Mouse (Mus musculus): ENCODE results near the gene Mcoln2. TPM values are rescaled to one million over a fixed set of nuclear protein-coding genes. Genes with fewer than 3 reads are reported as not detected.

The Mcoln2 gene
- total and polyA plus RNA-seq, 3 experiments = 0.10 to 0.42 TPM; not detected in 1

GRCm38 (mm10) chr3:146153862-146154611, 4.4 kb downstream of the Mcoln2 start:
- no peak for TF ChIP-seq MAFK (IDR thresholded peaks at IDR 0.05; ENCODE audit: borderline replicate concordance, low read depth, low read length)
- no peak for TF ChIP-seq TCF12 (IDR thresholded peaks at IDR 0.05; ENCODE audit: low read depth, low read length)
- no peak for TF ChIP-seq MAX (IDR thresholded peaks at IDR 0.05; ENCODE audit: low read length)
- TF ChIP-seq ZNF384 (IDR thresholded peaks at IDR 0.05; ENCODE audit: low read depth, low read length) = no peak
- TF ChIP-seq RCOR1 (IDR thresholded peaks at IDR 0.05; ENCODE audit: low read depth, low read length) = no peak
- no peak for TF ChIP-seq CTCF (IDR thresholded peaks at IDR 0.05 in 2 of 3, conservative IDR thresholded peaks at IDR 0.05 in 1 of 3; ENCODE audit: control insufficient read depth in 1 of 3, insufficient read depth in 1 of 3, low read depth in 2 of 3, low read length in 3 of 3, poor library complexity in 1 of 3, severe bottlenecking in 1 of 3)
- no peak for TF ChIP-seq CHD2 (IDR thresholded peaks at IDR 0.05; ENCODE audit: low read length)
- no peak for TF ChIP-seq POLR2A (IDR thresholded peaks at IDR 0.05; ENCODE audit: control insufficient read depth in 1 of 2, insufficient read depth in 1 of 2, low read depth in 1 of 2, low read length in 2 of 2, poor library complexity in 1 of 2)
- TF ChIP-seq MEF2A (IDR thresholded peaks at IDR 0.05; ENCODE audit: extremely low read depth, insufficient replicate concordance, low read depth, low read length, poor library complexity, severe bottlenecking) = no peak
- TF ChIP-seq KAT2A (conservative IDR thresholded peaks at IDR 0.05; ENCODE audit: low read depth, low read length) = no peak
- no peak for TF ChIP-seq MYC (IDR thresholded peaks at IDR 0.05; ENCODE audit: low read depth, low read length)
- TF ChIP-seq CHD1 (IDR thresholded peaks at IDR 0.05; ENCODE audit: low read depth, low read length) = no peak
- TF ChIP-seq SIN3A (IDR thresholded peaks at IDR 0.05; ENCODE audit: low read length) = no peak
- no peak for TF ChIP-seq JUND (IDR thresholded peaks at IDR 0.05; ENCODE audit: low read depth, low read length)
- no peak for TF ChIP-seq ZMIZ1 (IDR thresholded peaks at IDR 0.05; ENCODE audit: low read depth, low read length)
- no peak for TF ChIP-seq POLR2AphosphoS5 (IDR thresholded peaks at IDR 0.05; ENCODE audit: borderline replicate concordance, low read depth, low read length)
- TF ChIP-seq UBTF (IDR thresholded peaks at IDR 0.05; ENCODE audit: borderline replicate concordance, insufficient read depth, low read depth, low read length) = no peak
- no peak for TF ChIP-seq GATA1 (IDR thresholded peaks at IDR 0.05; ENCODE audit: low read depth, low read length)
- TF ChIP-seq E2F4 (IDR thresholded peaks at IDR 0.05; ENCODE audit: borderline replicate concordance, low read depth, low read length) = no peak
- Histone ChIP-seq H3K9me3 (replicated peaks; ENCODE audit: insufficient read depth, low read length) (no peaks in the 10 kb centered on the region), H3K27me3 (ENCODE audit: control insufficient read depth in 1 of 2, insufficient read depth in 2 of 2, low read length in 2 of 2) (no peaks in the 10 kb centered on the region; a peak in 1 of 4 replicates), H3K4me3 (ENCODE audit: control insufficient read depth in 1 of 2, insufficient read depth in 1 of 2, low read depth in 2 of 2, low read length in 2 of 2) (no peak overlapping the region), H3K4me1 (ENCODE audit: control insufficient read depth in 1 of 2, insufficient read depth in 2 of 2, low read length in 2 of 2) (no peaks in the 10 kb centered on the region), H3K27ac (ENCODE audit: control insufficient read depth, low read depth, low read length) (no peak overlapping the region), H3K9ac (ENCODE audit: control insufficient read depth, low read depth, low read length, poor library complexity, severe bottlenecking) (no peak overlapping the region), H3K36me3 (ENCODE audit: control insufficient read depth in 1 of 2, insufficient read depth in 2 of 2, low read length in 2 of 2) (no peaks in the 10 kb centered on the region), H3K79me2 (ENCODE audit: control insufficient read depth, insufficient read depth, low read length, poor library complexity) (no peaks in the 10 kb centered on the region)
- no peak for DNase-seq (ENCODE audit: low read depth, low spot score)
